Mouse (Mus musculus) heart, adult 8-10 months (tissue): ENCODE results near the gene Mcemp1. TPM values are rescaled to one million over a fixed set of nuclear protein-coding genes. Genes with fewer than 3 reads are reported as not detected.

ENCODE experiments used
- DNase-seq: peaks from one replicate; pipeline ENCODE4 v3.0.0; 2022; ENCODE audit warnings: low spot score
- total RNA-seq, 4 experiments: library from RNA; stranded (reverse); gene quantifications; 2 replicates each; pipeline ENCODE4 v1.2.4; 2022

The Mcemp1 gene
- total RNA-seq = 1 to 10 TPM in 1 of 4 experiments, not detected in 3; 3.5 TPM

DNA sequence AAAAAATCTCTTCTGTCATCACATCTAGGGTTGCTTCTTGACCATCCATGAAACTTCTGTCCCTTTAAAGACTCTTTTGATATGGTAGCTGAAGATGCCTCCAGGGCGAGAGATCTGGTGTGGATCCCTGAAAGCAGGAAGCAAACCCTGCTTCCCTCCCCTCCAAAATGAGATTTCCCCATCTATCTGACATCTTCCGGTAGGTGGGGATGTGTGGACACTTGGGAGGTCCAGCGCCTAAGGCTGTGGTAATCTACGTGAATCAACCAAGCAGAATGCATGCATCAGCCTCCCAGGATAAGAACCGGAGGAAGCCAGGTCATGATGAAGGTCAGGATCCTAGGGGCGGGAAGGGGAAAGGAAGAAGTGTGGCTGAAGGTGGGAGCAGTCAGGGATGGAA, at the start of gene Mcemp1:
Gene Mcemp1, plus strand, starts transcription at position 248 of the 400 bp plus-strand sequence.
- no peak for DNase-seq

DNA sequence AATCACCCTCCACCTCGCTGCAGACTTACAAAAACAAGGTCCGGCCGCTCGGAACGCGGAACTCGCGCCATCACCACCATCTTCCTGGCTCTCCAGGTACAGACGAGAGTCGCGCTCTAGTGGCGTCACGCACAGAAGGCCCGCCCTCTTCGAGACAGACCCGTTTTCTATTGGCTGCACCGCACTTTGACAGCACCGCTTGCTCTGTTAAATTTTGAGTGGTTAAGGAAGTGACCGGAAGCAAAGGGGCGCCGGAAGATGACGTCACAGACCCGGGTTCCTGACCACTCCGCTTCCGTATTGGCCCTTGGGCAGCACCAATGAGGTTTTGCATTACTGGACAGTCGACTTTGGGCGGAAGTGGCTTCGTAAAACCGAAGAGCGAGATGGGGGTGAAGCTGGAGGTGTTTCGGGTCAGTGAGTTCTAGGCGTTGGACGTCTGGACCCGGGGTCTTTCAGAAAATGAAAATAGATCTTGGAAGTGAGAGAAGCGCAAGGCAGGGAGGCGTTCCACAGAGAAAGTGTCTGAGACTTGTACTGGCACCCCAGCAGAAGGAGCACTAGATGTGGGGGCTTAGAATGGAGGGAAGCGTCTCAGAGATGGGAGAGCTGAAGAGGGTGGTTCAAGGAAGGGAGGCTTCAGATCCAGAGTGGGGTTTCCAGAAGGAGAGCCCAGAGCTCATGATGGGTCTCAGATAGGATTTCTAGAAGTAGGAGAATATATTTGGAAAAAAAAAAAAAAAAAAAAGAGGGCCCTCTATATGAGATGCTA, 44.2 kb upstream of the Mcemp1 start, which contains the start of the genes Xab2 and Pet100:
Gene Xab2, minus strand, starts transcription at position 118 of the 772 bp plus-strand sequence.
Gene Pet100, plus strand, starts transcription at position 350 of the 772 bp plus-strand sequence.
- DNase-seq = peak; percentile 100

DNA sequence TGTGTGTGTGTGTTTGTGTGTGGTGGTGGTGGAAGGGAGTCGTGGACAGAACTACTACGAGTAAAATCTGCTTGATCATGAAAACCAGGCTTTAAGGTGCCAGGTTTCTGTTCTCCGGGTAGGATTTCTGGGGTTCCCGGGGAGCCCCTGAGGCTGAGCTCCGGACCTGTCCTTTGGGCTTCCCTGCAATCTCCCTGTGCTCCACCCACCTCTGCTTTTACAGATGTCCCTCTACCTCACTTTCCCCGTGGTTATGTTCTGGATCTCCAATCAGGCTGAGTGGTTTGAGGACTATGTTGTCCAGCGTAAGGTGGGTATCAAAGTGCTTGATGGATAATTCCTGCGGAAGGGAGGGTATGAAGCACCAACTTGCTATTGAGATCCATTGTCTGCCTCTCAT, 43.4 kb upstream of the Mcemp1 start:
- no peak for DNase-seq

DNA sequence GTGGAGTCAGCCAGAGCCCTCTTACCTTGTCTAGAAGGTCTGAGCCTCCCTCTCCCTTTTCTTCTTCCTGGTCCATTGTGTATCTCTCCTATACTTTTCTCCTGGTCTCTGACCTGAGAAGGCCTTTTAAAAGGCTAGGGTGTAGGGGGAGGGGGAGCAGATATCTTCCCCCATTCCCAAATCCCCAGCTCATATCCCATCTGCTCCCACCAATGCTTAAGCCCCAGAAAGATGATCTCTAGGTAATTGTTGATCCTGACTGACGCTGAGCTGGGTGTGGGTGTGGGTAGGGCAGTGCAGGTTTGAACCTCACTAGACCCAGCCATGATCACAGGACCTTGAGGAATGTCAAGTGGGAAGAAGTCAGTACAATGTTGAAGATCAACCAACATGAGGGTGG, 40.1 kb upstream of the Mcemp1 start, which contains the start of gene Pcp2:
Gene Pcp2, minus strand, starts transcription at position 101 of the 400 bp plus-strand sequence.
- DNase-seq = no peak

DNA sequence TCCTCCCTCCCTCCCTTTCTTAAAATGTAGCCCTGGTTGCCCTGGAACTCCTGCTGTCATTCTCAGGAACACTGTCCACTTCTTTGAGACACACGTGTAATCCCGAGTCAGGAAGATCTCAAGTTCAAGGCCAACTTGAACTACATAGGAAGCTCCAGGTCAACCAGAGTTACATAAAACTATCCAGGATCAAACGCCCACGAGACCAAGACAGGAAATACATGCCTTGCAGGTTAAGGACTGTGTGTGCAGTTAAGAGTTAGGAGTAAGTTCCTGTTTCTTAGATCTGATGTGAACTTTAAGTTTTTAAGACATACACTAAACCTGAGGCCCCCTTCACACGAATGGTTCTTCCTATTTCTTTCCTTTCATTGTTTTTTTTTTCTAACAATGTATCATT, 38.6 kb upstream of the Mcemp1 start:
- no peak for DNase-seq

DNA sequence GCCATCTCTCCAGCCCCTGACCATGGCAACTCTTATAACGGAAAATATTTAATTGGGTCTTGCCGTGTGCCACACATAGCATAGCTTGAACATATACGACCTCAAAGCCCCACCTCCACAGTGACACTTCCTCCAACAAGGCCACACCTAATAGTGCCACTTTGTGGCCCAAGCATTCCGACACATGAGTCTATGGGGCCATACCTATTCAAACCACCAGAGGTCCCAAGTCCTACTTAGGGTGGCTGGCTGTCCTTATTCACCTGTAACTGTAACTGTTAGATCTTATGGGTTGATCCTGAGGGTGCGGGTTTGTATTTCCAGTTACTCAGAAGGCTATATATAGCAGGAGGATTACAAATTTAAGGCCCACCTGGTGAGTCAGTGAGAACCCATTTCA, 37.5 kb upstream of the Mcemp1 start:
- DNase-seq = no peak

DNA sequence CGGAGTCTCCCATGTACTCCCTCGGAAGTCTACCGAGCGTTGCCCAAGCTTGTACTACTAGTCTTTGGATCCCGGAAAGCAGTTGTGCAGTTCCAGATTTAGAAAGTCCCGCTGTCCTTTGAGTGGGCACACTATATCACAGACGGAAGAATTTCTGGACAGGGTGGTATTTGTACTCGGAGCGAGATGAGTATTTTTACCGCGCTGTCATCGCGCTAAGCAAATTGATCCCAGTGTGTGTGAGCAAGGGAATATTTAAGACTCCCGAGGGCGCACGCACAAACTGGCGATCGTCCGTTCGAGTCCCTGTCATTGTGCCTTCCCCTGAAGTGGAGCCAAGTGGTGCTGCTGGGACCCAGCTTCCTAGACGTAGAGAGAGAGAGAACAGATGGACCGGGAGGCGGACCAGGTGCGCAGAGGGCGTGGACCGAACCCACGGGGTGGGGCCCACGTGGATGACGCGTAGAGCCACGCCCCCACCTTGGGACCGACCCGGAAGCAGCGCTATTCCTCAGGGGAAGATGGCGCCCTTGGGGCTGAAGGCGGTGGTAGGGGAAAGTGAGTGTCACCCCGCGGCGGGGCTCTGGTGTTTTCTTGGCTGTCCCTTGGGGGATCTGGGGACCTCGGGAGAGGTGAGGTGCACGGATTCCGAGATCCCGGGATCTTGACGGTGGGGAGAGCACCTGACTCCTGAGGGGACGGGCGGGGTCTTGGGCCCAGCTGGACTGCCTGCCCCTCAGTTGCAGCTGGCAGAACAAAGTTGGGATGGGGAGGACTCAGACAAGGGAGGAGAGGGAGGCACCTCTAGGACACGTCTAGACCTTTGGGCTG, 34.7 kb upstream of the Mcemp1 start, which contains the start of gene Stxbp2:
Gene Stxbp2, plus strand, starts transcription at position 309 of the 831 bp plus-strand sequence.
- no peak for DNase-seq

DNA sequence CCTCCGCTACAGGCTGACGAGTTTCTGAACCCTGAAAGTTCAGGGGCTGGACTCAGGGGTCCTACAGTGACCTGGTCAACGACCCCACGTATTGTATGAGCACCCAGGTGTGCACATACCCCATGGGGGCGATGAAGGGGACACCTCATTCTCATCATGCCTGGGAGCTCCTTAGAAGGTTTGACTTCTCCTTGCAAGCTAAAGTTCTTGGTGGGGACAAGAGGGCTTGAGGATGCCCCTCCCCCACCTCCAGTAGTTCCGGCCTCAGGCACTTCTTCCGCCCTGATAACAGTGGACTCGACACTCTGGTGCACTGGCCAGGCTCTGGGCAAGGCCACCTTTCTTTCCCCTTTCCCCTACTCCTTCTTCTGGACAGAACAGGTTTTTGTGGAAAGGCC, 34.1 kb upstream of the Mcemp1 start:
- no peak for DNase-seq

DNA sequence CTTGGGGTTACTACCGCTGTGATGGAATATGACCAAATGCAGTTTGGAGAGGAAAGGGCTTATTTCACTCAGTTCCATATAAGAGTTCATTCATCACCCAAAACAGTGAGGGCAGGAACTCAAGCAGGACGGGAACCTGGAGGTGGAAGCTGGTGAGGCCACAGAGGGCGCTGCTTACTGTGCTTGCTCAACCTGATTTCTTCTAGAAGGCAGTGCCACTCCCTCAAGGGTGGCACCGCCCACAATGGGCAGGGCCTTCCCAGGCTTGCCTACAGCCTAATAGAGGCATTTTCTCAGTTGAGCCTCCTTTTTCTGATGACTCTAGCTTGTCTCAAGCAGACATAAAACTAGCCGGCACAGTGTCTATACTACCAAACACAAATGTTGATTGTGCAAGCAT, 19.8 kb upstream of the Mcemp1 start:
- no peak for DNase-seq

DNA sequence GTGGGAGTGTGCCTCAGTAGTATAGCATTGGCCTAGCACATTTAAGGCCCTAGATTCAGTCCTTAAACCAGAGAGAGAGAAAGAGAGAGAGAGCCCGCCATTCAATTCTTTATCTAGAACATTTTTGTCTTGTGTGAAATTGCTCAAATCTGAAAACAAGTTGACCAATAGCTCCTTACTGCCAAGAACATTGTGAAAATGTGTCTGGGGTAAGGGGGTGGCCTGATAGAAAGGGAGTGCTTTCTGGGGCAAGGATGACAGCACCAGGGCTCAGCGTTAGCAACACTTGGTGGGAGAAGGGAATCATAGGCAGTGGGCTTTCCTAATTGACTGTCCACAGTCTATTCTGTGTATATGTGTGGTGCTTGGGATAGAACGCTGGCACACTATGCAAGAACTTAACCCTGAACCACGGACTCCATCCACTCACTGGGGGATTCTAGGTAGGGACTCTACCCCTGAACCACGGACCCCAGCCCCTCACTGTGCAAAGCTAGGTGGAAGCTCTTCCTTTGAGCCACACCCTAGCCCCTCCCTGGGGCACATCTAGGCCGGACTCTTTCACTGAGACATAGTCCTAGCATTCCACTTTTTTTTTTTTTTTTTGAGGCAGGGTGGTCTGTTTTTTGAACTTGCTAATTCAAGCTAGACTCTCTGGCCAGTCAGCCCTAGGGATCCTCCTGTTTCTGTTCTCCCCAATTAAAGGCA, 18.6 kb upstream of the Mcemp1 start:
- DNase-seq = no peak

DNA sequence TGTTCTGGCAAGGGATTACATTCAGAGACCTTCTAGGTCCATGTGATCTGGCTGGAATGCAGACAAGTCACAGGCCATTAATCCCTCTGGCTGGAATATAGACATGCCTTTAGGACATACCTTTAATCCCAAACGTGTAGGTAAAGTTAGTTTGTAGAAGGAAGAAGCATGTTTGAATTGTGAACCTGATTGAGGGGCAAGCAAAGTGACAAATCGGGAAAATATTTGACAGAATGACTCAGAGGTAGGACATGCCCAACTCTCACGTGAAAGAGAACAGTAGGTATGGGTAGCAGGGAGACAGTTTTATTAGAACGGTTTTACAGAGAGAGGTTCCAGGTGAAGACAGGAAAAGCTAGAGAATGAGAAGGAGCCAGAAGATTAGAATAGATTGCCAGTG, 18.0 kb upstream of the Mcemp1 start:
- DNase-seq = no peak

DNA sequence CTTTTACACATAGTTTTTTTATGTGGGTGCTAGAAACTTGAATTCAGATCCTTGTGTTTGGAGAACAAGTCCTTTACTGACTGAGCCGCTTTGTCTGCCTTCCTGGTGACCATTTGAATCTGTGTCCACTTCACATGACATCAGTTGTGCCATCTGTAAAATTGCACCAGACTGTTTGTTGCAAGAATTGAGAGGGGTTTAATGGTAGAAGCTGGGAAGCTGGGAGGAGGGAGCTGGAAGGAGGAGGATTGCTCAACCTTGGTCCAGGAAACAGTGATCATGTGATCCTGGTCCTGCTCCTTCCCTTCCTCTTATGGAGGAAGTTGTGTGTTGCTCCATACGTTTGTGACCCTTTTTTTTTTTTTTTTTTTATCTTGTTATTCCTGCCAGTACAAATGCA, 17.3 kb upstream of the Mcemp1 start:
- no peak for DNase-seq

DNA sequence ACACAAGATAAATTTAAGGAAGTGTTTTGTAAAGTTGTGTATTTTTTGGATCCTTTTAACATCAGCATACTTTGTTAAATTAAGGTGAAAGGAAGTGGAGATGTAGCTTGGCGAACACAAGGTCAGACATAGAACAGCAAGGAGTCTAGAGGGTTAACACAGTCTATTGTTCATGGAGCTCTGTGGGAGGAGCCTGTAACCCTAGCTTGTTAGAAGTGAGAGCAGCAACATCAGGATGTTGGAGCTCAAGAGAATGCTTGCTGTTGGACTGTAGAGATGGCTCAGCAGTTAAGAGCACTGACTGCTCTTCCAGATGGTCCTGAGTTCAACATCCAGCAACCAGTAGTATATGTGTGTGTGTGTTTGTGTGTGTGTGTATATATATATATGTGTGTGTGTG, 16.6 kb upstream of the Mcemp1 start:
- no peak for DNase-seq

DNA sequence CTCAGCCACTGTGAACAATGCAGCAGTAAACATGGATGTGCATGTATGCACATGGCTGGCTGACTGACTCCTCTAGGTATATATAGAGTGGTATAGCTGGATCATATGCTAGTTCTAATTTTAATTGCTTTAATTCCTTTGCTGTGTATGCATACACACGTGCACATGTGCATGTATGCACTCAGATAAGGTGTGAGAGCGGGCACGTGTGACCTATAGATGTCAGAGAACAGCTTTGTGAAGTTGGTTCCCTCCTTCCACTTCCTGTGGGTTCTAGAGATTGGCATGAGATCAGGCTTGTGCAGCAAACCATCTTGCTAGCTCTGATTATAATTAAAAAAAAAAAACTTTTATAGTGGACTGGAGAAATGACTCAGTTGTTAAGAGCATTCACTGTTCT, 12.7 kb upstream of the Mcemp1 start:
- no peak for DNase-seq

DNA sequence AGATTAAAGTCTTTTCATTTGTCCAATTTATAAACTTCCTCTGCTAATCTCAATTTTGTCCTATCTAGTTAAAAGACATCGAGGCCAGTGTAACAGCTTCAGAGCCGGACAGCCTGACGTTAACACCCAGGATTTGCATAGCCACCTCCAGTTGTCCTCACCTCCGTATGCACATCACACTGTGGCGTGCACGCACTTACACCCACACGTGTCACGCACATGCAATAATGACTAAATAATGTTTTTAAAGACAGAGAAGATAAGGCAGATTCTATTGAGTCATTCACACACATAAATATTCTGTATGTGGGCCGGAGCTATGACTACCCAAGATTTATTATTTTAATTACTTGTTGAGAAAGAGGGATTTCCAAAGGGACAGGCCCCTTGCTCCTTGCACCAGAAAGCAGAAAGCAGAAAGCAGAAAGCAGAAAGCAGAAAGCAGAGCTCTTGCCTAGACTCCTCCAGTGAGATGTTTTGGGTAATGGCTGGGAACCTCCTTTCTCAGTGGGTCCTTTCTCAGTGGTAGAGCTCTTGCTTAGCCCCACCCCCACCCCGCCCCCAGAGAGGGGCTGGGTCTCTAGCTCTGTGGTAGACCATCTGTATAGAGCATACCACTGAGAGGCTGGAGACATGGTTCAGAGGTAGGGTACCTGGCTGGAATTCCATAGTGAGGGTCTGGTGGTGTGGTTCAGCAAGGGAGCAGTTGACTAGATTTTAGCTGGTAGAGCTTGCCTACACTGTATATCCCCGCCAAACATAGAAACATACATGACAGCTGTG, 10.6 kb upstream of the Mcemp1 start:
- no peak for DNase-seq

DNA sequence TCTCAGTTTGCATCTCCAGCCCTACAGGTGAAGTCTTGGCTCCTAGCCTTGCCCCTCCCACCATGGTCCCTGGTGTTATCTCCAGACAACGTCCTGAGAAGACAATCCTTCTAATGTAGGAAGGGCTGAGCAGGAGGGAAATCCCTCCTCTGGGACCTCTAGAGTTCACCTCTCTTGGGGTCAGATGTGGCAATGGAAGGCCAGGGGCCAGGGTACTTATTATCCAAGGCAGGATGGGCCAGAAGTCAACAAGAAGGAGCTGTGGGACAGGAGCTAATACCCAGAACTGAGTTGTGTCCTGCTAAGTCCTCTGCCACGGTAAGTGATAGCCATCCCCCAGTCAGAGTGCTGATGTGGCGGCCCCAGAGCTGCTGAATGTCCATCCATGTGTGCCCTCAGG, 10.0 kb upstream of the Mcemp1 start, which contains the start of gene Retn:
Gene Retn, plus strand, starts transcription at position 245 of the 400 bp plus-strand sequence.
- DNase-seq = no peak

DNA sequence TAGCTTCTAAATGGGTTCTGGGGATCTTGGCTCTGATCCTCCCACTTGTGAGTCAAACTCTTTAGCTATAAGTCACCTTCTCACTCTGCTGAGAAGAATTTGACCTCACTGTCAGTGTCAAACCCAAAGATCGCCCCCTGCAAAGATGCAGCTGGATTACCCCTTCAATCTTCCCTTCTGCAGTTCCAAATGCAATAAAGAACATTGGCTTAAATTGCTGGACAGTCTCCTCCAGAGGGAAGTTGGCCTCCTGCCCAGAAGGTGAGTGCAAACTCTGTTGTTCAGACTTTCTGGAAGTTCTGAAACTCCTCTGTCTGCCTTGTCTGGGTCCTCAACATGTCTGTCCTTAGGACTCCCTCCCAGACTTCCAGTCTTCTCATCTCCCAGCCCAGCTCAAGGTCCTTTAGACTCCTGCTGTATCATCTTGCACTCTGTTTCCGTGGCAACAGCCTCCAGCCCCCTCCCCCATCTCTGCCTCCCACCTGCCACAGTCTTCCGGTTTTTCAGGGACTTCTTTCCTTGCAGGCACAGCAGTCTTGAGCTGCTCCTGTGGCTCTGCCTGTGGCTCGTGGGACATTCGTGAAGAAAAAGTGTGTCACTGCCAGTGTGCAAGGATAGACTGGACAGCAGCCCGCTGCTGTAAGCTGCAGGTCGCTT, 8.7 kb upstream of the Mcemp1 start:
- no peak for DNase-seq

DNA sequence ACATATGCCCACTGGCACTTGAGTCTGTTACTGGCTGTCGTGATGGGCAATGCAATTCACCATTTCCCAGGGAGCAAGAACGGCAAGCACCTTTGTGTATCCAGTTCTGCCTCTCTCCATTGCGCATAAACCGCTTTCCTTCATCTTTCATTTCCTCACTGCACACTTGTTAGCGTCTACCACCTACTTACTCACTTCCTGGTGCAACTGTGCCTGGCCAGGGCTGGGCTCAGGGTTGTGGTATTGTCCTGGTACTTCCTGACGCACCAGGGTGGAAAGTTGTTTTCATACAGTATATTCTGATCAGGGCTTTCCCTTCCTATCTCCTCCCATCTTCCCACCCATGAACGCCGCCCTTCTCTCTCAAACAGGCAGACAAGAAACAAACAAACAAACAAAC, 4.7 kb upstream of the Mcemp1 start:
- DNase-seq = no peak

DNA sequence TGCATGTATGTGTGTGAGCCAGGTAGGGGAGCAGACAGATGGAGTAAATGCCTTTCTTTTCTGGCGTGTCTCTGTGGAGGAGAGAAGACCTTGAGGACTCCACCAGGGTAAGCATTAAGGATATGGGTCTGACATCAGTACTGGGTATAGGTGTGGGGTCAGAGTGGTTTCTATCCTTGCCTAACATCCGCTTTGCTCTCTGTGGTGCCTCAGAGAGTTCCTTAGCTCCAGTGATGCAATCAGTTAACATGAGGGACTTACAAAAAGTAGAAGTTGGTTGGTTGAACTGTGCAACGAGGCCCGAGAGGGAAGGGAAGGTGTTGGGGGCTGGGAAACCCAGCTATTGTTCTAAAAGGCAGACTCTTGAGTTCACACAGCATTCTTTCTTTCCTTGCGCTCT, 1.1 kb upstream of the Mcemp1 start:
- DNase-seq = no peak

DNA sequence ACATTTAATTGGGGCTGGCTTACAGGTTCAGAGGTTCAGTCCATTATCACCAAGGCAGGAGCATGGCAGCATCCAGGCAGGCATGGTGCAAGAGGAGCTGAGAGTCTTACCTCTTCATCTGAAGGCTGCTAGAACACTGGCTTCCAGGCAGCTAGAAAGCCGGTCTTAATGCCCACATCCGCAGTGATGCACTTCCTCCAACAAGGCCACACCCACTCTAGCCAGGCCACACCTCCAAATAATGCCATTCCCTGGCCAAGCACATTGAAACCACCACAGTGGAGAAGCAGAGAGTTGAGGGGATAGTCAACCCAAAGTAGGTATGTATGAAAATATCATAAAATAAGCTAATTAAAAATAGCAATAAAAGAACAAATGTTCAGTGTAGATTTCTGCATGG, 4.8 kb downstream of the Mcemp1 start:
- no peak for DNase-seq
